Mouse (Mus musculus) adrenal gland, postnatal 14 days (tissue): Measurements from ENCODE around the gene Stat4. TPM values are rescaled to one million over a fixed set of nuclear protein-coding genes. Genes with fewer than 3 reads are reported as not detected.

Experiments used
- DNase-seq: peaks from one replicate; pipeline ENCODE4 v3.0.0; 2021; ENCODE audit warnings: mixed read lengths
- total RNA-seq: library from RNA; stranded (reverse); gene quantifications from 2 replicates; pipeline ENCODE4 v1.2.3, GENCODE M21; 2021

Gene Stat4
- total RNA-seq, 1 experiment from 2014 or later, result 0.85 TPM

- peak; percentile 73 for DNase-seq
These were observed 159.4 kb downstream of the Stat4 start for GRCm38 (mm10) chr1:52146214-52146970.

DNA sequence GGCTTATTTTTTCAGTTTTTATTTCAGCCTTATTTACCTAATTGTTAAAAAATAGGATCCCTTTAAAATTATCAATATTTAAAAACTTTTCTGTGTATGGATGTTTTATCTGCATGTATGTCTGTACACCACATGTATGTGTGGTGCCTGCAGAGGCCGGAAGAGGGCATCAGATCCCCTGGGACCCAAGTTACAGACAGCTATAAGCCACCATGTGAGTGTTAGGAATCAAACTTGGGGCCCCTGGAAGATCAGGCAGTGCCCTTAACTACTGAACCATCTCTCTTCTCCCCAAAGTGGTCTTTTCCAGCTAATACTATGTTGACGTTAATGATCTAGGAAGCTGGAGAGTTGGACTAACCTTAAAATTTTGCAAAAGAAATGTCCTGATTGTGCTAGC lies 160.5 kb downstream of the Stat4 start:
- DNase-seq, result no peak

- DNase-seq, result no peak
These were observed 161.2 kb downstream of the Stat4 start for GRCm38 (mm10) chr1:52148178-52148577.

DNA sequence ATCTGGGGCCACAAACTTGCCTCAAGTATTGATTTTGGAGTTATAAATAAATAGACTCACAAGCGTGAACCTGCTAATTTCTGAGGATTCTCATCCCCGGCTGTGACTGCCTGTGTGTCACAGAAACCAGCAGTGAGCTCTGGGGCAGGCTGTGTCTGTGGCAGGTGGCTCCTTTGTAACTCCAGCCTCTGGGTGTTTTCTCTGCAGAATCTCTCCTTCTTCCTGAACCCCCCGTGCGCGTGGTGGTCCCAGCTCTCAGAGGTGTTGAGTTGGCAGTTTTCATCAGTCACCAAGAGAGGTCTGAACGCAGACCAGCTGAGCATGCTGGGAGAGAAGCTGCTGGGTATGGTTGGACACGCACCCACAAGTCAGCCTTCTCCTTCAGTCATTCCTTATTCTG lies 161.7 kb downstream of the Stat4 start:
- no peak for DNase-seq

GRCm38 (mm10) chr1:52149934-52150346 lies 163.0 kb downstream of the Stat4 start:
- DNase-seq, result peak; percentile 22

DNA sequence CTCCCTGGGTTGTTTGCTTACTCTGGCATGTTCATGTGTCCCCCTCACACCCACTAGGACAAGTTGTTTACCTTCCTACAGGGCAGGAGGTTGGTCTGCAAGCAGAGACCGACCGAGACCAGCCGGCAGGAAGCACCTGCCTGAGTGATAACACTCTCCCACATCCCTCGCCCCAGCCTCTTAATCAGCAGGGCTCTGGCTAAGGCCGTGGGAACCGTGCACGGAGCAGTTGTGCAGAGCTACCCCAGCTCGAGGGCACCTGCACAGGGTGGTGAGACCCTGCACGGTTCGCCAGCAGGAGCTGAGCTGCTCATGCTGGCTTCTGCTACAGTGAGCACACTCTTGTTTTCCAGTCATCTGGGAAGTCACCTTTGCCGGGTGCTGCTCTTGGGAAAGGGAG lies 163.7 kb downstream of the Stat4 start:
- no peak for DNase-seq

- DNase-seq, result no peak
These were observed 164.2 kb downstream of the Stat4 start for GRCm38 (mm10) chr1:52151166-52151565.

GRCm38 (mm10) chr1:52152369-52152768 lies 165.4 kb downstream of the Stat4 start:
- DNase-seq, result peak; percentile 52

DNA sequence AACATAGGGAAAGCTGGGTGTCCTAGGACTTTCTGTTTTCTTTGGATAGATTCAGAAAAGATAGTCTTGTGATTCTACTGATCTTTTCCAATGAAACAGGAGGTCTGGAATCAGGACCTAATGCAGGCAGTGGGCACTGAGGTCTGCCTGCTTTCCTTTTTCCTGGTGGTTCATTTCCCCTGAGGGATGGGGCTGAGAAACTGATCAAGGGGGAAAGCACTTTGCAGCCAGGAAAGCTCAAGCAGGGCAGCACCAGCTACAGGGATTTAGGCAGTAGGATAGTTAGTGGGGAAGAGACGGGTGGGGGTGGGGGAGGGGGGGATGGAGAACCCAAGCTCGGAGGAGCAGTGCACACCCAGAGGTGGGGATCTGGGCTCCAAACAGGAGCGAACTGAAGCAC lies 166.0 kb downstream of the Stat4 start:
- no peak for DNase-seq

- DNase-seq, result peak; percentile 76
These were observed 167.9 kb downstream of the Stat4 start for GRCm38 (mm10) chr1:52154890-52155289.

- DNase-seq, result peak; percentile 62
These were observed 169.4 kb downstream of the Stat4 start for GRCm38 (mm10) chr1:52156351-52156750.

Other genes starting within 250 kb of the Stat4 start
- gene Myo1b, start 71.1 kb upstream of the Stat4 start, total RNA-seq, result 88.4 and 101 TPM in 2 replicates
- 56.4 and 56.9 TPM in 2 replicates for gene Stat1, start 132.3 kb downstream of the Stat4 start, total RNA-seq
- 95.3 and 112 TPM in 2 replicates for gene Gls, start 246.1 kb downstream of the Stat4 start, total RNA-seq